Mouse (Mus musculus) heart, postnatal 14 days (tissue): ENCODE results near the gene Dusp5. TPM values are rescaled to one million over a fixed set of nuclear protein-coding genes. Genes with fewer than 3 reads are reported as not detected.

Source experiments
- DNase-seq, 2 experiments: peaks; one replicate each; pipeline ENCODE4 v3.0.0; 2021 to 2022
- intact Hi-C: fragments of 180-260 bp; cut with DNase I; formaldehyde crosslinking; loops from one replicate; pipeline ENCODE4 v1.15.1; 2025
- total RNA-seq, 2 experiments: library from RNA; stranded (reverse); gene quantifications; 2 replicates each; pipeline ENCODE4 v1.2.3; 2021

Gene Dusp5
- total RNA-seq, 2 experiments from 2014 or later = 9.9 to 10.0 TPM

- intact Hi-C loops = no loop called here
- DNase-seq = no peak
These were observed 9.1 kb downstream of the Dusp5 start for GRCm38 (mm10) chr19:53538024-53538423.

- no peak for DNase-seq
- intact Hi-C loops = no loop called here
These were observed 9.9 kb downstream of the Dusp5 start for GRCm38 (mm10) chr19:53538796-53539195.

GRCm38 (mm10) chr19:53539296-53539695, 10.4 kb downstream of the Dusp5 start:
- intact Hi-C loops = no loop called here
- no peak for DNase-seq

GRCm38 (mm10) chr19:53543602-53544001, 14.7 kb downstream of the Dusp5 start:
- intact Hi-C loops = no loop called here
- no peak for DNase-seq

GRCm38 (mm10) chr19:53544923-53545561, 16.1 kb downstream of the Dusp5 start:
- no peak for DNase-seq
- intact Hi-C loops = no loop called here

- intact Hi-C loops = no loop called here
These were observed 18.7 kb downstream of the Dusp5 start for GRCm38 (mm10) chr19:53547597-53547996.

GRCm38 (mm10) chr19:53550972-53551371, 22.1 kb downstream of the Dusp5 start:
- no peak for DNase-seq
- intact Hi-C loops = no loop called here

More at GRCm38 (mm10) chr19:53547597-53547996, 18.7 kb downstream of the Dusp5 start:
- no peak for DNase-seq

- no peak for DNase-seq
- intact Hi-C loops = no loop called here
These were observed 23.4 kb downstream of the Dusp5 start for GRCm38 (mm10) chr19:53552216-53552786.

GRCm38 (mm10) chr19:53552795-53553194, 23.9 kb downstream of the Dusp5 start:
- intact Hi-C loops = no loop called here
- no peak for DNase-seq

GRCm38 (mm10) chr19:53554402-53554801, 25.5 kb downstream of the Dusp5 start:
- no peak for DNase-seq
- intact Hi-C loops = no loop called here

GRCm38 (mm10) chr19:53554981-53555616, 26.2 kb downstream of the Dusp5 start:
- intact Hi-C loops = no loop called here
- no peak for DNase-seq

GRCm38 (mm10) chr19:53556841-53557240, 27.9 kb downstream of the Dusp5 start:
- no peak for DNase-seq
- intact Hi-C loops = no loop called here

- intact Hi-C loops = no loop called here
- DNase-seq = peak in 1 of 2 experiments; percentile 40
These were observed 28.5 kb downstream of the Dusp5 start for GRCm38 (mm10) chr19:53557267-53557936.

GRCm38 (mm10) chr19:53560436-53560835, 31.5 kb downstream of the Dusp5 start:
- intact Hi-C loops = no loop called here
- no peak for DNase-seq

GRCm38 (mm10) chr19:53564174-53564573, 35.3 kb downstream of the Dusp5 start:
- no peak for DNase-seq
- intact Hi-C loops = no loop called here

- intact Hi-C loops = no loop called here
- DNase-seq = no peak
These were observed 36.8 kb downstream of the Dusp5 start for GRCm38 (mm10) chr19:53565565-53566277.

- intact Hi-C loops = no loop called here
- DNase-seq = no peak
These were observed 39.0 kb downstream of the Dusp5 start for GRCm38 (mm10) chr19:53567864-53568263.

GRCm38 (mm10) chr19:53568553-53568952, 39.6 kb downstream of the Dusp5 start:
- no peak for DNase-seq
- intact Hi-C loops = no loop called here

GRCm38 (mm10) chr19:53571056-53571455, 42.1 kb downstream of the Dusp5 start:
- no peak for DNase-seq
- intact Hi-C loops = no loop called here

- intact Hi-C loops = no loop called here
- no peak for DNase-seq
These were observed 42.9 kb downstream of the Dusp5 start for GRCm38 (mm10) chr19:53571501-53572428.
